Mouse (Mus musculus) adrenal gland, adult 8-10 months (tissue): ENCODE measurements around the gene Tmem184b. TPM values are rescaled to one million over a fixed set of nuclear protein-coding genes. Genes with fewer than 3 reads are reported as not detected.
A peak's percentile ranks its signal among the peaks of the same experiment; 100 is the strongest.

ENCODE experiments used
- DNase-seq: peaks from one replicate; pipeline ENCODE4 v3.0.0; 2022
- total RNA-seq, 4 experiments: library from RNA; stranded (reverse); gene quantifications; 2 replicates each; pipeline ENCODE4 v1.2.4; 2022

Tmem184b gene
- total RNA-seq, result 10 to 100 TPM; 39.1 to 76.8 (median 65.3) TPM

GRCm38 (mm10) chr15:79402836-79403762 is at the start of gene Tmem184b:
TSS of gene Tmem184b (minus strand) at chr15:79403569.
- DNase-seq, result peak; percentile 68

- no peak for DNase-seq
Observed at GRCm38 (mm10) chr15:79448041-79448440, 44.7 kb upstream of the Tmem184b start.

GRCm38 (mm10) chr15:79445786-79446654 is 42.7 kb upstream of the Tmem184b start:
- no peak for DNase-seq

GRCm38 (mm10) chr15:79443856-79444410 is 40.6 kb upstream of the Tmem184b start:
- DNase-seq, result no peak

GRCm38 (mm10) chr15:79442961-79443518 is 39.7 kb upstream of the Tmem184b start:
- DNase-seq, result no peak

- no peak for DNase-seq
Observed at GRCm38 (mm10) chr15:79442257-79442611, 38.9 kb upstream of the Tmem184b start.

- peak; percentile 73 for DNase-seq
Observed at GRCm38 (mm10) chr15:79441331-79442256, 38.2 kb upstream of the Tmem184b start.

GRCm38 (mm10) chr15:79440651-79441330 is 37.4 kb upstream of the Tmem184b start:
- no peak for DNase-seq

GRCm38 (mm10) chr15:79440223-79440622 is 36.9 kb upstream of the Tmem184b start:
- peak; percentile 62 for DNase-seq

- no peak for DNase-seq
Observed at GRCm38 (mm10) chr15:79439386-79439785, 36.0 kb upstream of the Tmem184b start.

GRCm38 (mm10) chr15:79438816-79439215 is 35.4 kb upstream of the Tmem184b start:
- no peak for DNase-seq

- peak; percentile 58 for DNase-seq
Observed at GRCm38 (mm10) chr15:79438209-79438810, 34.9 kb upstream of the Tmem184b start.

GRCm38 (mm10) chr15:79437541-79438208 is 34.3 kb upstream of the Tmem184b start:
- peak; percentile 63 for DNase-seq

GRCm38 (mm10) chr15:79436481-79436921 is 33.1 kb upstream of the Tmem184b start:
- no peak for DNase-seq

GRCm38 (mm10) chr15:79435191-79435671 is 31.9 kb upstream of the Tmem184b start:
- peak; percentile 76 for DNase-seq

GRCm38 (mm10) chr15:79432892-79433291 is 29.5 kb upstream of the Tmem184b start:
- DNase-seq, result no peak

- no peak for DNase-seq
Observed at GRCm38 (mm10) chr15:79432328-79432727, 29.0 kb upstream of the Tmem184b start.

GRCm38 (mm10) chr15:79431925-79432324 is 28.6 kb upstream of the Tmem184b start:
- no peak for DNase-seq

- no peak for DNase-seq
Observed at GRCm38 (mm10) chr15:79430461-79431000, 27.2 kb upstream of the Tmem184b start.
